Mouse (Mus musculus): Measurements from ENCODE around the gene Pafah1b2. TPM values are rescaled to one million over a fixed set of nuclear protein-coding genes. Genes with fewer than 3 reads are reported as not detected.

Pafah1b2 gene
- polyA plus RNA-seq, 1 experiment from 2014 or later: 227 TPM

DNA sequence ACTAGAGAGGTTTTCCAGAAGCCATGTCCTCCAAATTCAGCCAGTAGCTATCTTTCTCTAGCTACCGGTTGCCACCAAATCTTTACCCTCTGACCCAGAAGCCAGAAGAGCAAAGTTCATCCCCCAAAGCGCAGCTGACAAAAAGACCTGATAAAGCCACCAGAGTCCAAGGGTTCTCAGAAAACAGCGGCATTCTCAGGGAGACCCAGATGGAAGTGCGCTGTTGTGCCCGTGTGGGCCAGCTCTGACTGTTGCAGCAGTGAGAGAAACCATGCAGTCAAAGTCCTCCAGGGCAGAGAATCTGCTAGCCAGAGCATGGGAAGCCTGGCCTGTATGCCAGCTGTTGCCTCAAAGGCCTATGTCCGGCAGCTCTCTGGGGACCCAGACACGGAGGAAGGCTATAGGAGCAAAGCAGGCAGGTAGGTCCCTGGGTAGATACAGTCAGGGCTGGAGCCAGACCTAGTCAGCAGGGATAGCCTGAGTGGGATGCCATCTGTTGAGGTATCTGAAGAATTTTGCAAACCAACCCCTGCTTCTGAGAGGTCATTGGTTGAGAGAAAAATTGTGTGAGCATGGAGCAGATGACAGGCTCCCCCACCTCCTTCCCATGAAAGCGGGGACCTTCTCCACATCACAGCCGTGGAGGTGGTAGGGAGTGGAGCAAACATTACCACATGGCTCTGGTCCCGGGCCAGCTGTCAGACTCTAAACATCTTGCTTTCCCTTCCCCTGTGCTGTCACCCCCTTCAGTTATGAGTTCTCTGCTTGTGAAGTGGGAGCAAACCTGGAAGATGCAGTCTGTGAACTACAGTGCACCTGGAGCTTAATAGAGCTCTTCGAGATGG, 79.7 kb downstream of the Pafah1b2 start:
- H3K4me1 ChIP-seq (ENCODE audit: control insufficient read depth, insufficient read depth, low read length): peaks cover 2% of the 10 kb centered on the region; the same call in 1 of the 2 replicates
- peaks cover 4% of the 10 kb centered on the region; the same call in 1 of the 2 replicates for H3K36me3 ChIP-seq (replicated peaks; ENCODE audit: control insufficient read depth, insufficient read depth, low read depth, low read length)
- H3K27ac ChIP-seq (replicated peaks; ENCODE audit: low read depth, low read length): no peak overlapping the region
- no peaks in the 10 kb centered on the region for H3K9me3 ChIP-seq (replicated peaks; ENCODE audit: control insufficient read depth, low read length)
- H3K9ac ChIP-seq (replicated peaks; ENCODE audit: low read length): no peak overlapping the region
- 81% methylated on average over 11 of the region's 11 CpGs for WGBS
- ATAC-seq (replicated peaks; ENCODE audit: insufficient number of reproducible peaks, low FRiP score, low TSS enrichment, low read depth) (no peak), DNase-seq (ENCODE audit: low spot score) (no peak)
- no peak overlapping the region for H3K4me2 ChIP-seq (ENCODE audit: low read depth, low read length)
- no peak overlapping the region for H3K4me3 ChIP-seq (ENCODE audit: low read depth, low read length)
- no peaks in the 10 kb centered on the region for H3K27me3 ChIP-seq (ENCODE audit: control insufficient read depth, insufficient read depth, low read length)

- WGBS: 68% methylated on average over 1 of the region's 1 CpGs
- DNase-seq (ENCODE audit: low spot score) (no peak), ATAC-seq (replicated peaks; ENCODE audit: insufficient number of reproducible peaks, low FRiP score, low TSS enrichment, low read depth) (no peak)
- Histone ChIP-seq H3K36me3 (replicated peaks; ENCODE audit: control insufficient read depth, insufficient read depth, low read depth, low read length) (peaks cover 8% of the 10 kb centered on the region; the same call in 1 of the 2 replicates), H3K9ac (replicated peaks; ENCODE audit: low read length) (no peak overlapping the region), H3K27ac (replicated peaks; ENCODE audit: low read depth, low read length) (no peak overlapping the region), H3K9me3 (replicated peaks; ENCODE audit: control insufficient read depth, low read length) (no peaks in the 10 kb centered on the region), H3K4me1 (ENCODE audit: control insufficient read depth, insufficient read depth, low read length) (peaks cover 2% of the 10 kb centered on the region; the same call in 1 of the 2 replicates), H3K4me3 (ENCODE audit: low read depth, low read length) (no peak overlapping the region), H3K27me3 (ENCODE audit: control insufficient read depth, insufficient read depth, low read length) (no peaks in the 10 kb centered on the region), H3K4me2 (ENCODE audit: low read depth, low read length) (no peak overlapping the region)
These were observed 80.5 kb downstream of the Pafah1b2 start for GRCm38 (mm10) chr9:45931958-45932357.

- Histone ChIP-seq H3K4me1 (ENCODE audit: control insufficient read depth, insufficient read depth, low read length) (no peaks in the 10 kb centered on the region), H3K9me3 (replicated peaks; ENCODE audit: control insufficient read depth, low read length) (no peaks in the 10 kb centered on the region), H3K4me2 (ENCODE audit: low read depth, low read length) (no peak overlapping the region), H3K27me3 (ENCODE audit: control insufficient read depth, insufficient read depth, low read length) (no peaks in the 10 kb centered on the region), H3K4me3 (ENCODE audit: low read depth, low read length) (no peak overlapping the region), H3K36me3 (replicated peaks; ENCODE audit: control insufficient read depth, insufficient read depth, low read depth, low read length) (peaks cover 8% of the 10 kb centered on the region; the same call in 1 of the 2 replicates), H3K27ac (replicated peaks; ENCODE audit: low read depth, low read length) (no peak overlapping the region), H3K9ac (replicated peaks; ENCODE audit: low read length) (no peak overlapping the region)
- DNase-seq (ENCODE audit: low spot score) (no peak), ATAC-seq (replicated peaks; ENCODE audit: insufficient number of reproducible peaks, low FRiP score, low TSS enrichment, low read depth) (no peak)
- WGBS: 86% methylated on average over 5 of the region's 5 CpGs
These were observed 83.2 kb downstream of the Pafah1b2 start for GRCm38 (mm10) chr9:45929285-45929684.

- no peaks in the 10 kb centered on the region for H3K27me3 ChIP-seq (ENCODE audit: control insufficient read depth, insufficient read depth, low read length)
- no peak overlapping the region for H3K9ac ChIP-seq (replicated peaks; ENCODE audit: low read length)
- no peaks in the 10 kb centered on the region for H3K9me3 ChIP-seq (replicated peaks; ENCODE audit: control insufficient read depth, low read length)
- ATAC-seq (replicated peaks; ENCODE audit: insufficient number of reproducible peaks, low FRiP score, low TSS enrichment, low read depth) (no peak), DNase-seq (ENCODE audit: low spot score) (no peak)
- H3K4me1 ChIP-seq (ENCODE audit: control insufficient read depth, insufficient read depth, low read length): no peaks in the 10 kb centered on the region
- H3K4me2 ChIP-seq (ENCODE audit: low read depth, low read length): no peak overlapping the region
- H3K36me3 ChIP-seq (replicated peaks; ENCODE audit: control insufficient read depth, insufficient read depth, low read depth, low read length): no peaks in the 10 kb centered on the region; the same call in 1 of the 2 replicates
- WGBS: 60% methylated on average over 1 of the region's 1 CpGs
- no peak overlapping the region for H3K4me3 ChIP-seq (ENCODE audit: low read depth, low read length)
- no peak overlapping the region for H3K27ac ChIP-seq (replicated peaks; ENCODE audit: low read depth, low read length)
These were observed 92.6 kb downstream of the Pafah1b2 start for GRCm38 (mm10) chr9:45919895-45920294.

- 87% methylated on average over 5 of the region's 5 CpGs for WGBS
- H3K9ac ChIP-seq (replicated peaks; ENCODE audit: low read length): no peak overlapping the region
- ATAC-seq (replicated peaks; ENCODE audit: insufficient number of reproducible peaks, low FRiP score, low TSS enrichment, low read depth): no peak
- no peaks in the 10 kb centered on the region for H3K27me3 ChIP-seq (ENCODE audit: control insufficient read depth, insufficient read depth, low read length)
- H3K4me2 ChIP-seq (ENCODE audit: low read depth, low read length): no peak overlapping the region
- no peaks in the 10 kb centered on the region for H3K4me1 ChIP-seq (ENCODE audit: control insufficient read depth, insufficient read depth, low read length)
- no peaks in the 10 kb centered on the region for H3K9me3 ChIP-seq (replicated peaks; ENCODE audit: control insufficient read depth, low read length)
- DNase-seq (ENCODE audit: low spot score): no peak
- no peak overlapping the region for H3K27ac ChIP-seq (replicated peaks; ENCODE audit: low read depth, low read length)
- H3K36me3 ChIP-seq (replicated peaks; ENCODE audit: control insufficient read depth, insufficient read depth, low read depth, low read length): no peaks in the 10 kb centered on the region; the same call in none of the 2 replicates
- no peak overlapping the region for H3K4me3 ChIP-seq (ENCODE audit: low read depth, low read length)
These were observed 95.2 kb downstream of the Pafah1b2 start for GRCm38 (mm10) chr9:45917041-45917934.

DNA sequence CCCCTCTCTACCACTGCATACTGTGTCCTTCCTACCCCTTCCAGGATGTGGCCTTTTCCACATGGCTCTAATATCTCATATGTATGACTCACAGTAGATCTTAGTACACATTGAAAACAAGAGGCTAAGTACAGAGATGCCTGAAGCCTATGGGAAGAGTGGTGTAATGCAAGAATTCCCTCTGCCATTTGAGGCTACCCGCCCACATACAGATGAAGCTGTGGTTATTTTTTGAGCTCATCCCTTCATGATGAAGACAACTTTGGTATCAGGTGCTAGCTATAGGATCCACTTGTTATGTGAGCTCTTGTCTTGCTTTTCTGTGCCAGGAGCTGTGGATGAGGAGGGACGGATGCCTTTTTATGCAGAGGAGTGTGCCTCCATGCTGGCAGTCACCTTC, 96.8 kb downstream of the Pafah1b2 start:
- no peaks in the 10 kb centered on the region for H3K4me1 ChIP-seq (ENCODE audit: control insufficient read depth, insufficient read depth, low read length)
- H3K9ac ChIP-seq (replicated peaks; ENCODE audit: low read length): no peak overlapping the region
- ATAC-seq (replicated peaks; ENCODE audit: insufficient number of reproducible peaks, low FRiP score, low TSS enrichment, low read depth) (no peak), DNase-seq (ENCODE audit: low spot score) (no peak)
- H3K9me3 ChIP-seq (replicated peaks; ENCODE audit: control insufficient read depth, low read length): no peaks in the 10 kb centered on the region
- H3K4me3 ChIP-seq (ENCODE audit: low read depth, low read length): no peak overlapping the region
- H3K27ac ChIP-seq (replicated peaks; ENCODE audit: low read depth, low read length): no peak overlapping the region
- H3K4me2 ChIP-seq (ENCODE audit: low read depth, low read length): no peak overlapping the region
- H3K36me3 ChIP-seq (replicated peaks; ENCODE audit: control insufficient read depth, insufficient read depth, low read depth, low read length): no peaks in the 10 kb centered on the region; the same call in none of the 2 replicates
- H3K27me3 ChIP-seq (ENCODE audit: control insufficient read depth, insufficient read depth, low read length): no peaks in the 10 kb centered on the region
- 90% methylated on average over 2 of the region's 2 CpGs for WGBS
